Mouse (Mus musculus) activated CD4-positive, CD25-positive, alpha-beta regulatory T cell (primary cell): ENCODE results near the gene Olfr402. TPM values are rescaled to one million over a fixed set of nuclear protein-coding genes. Genes with fewer than 3 reads are reported as not detected.

Source experiments
- polyA plus RNA-seq, 2 experiments: library from polyadenylated mRNA; unstranded; fragments of 100-300 nt; shearing (Covaris generic); gene quantifications; one replicate each; pipeline ENCODE4 v1.2.1; 2017

The Olfr402 gene
- not detected for polyA plus RNA-seq

DNA sequence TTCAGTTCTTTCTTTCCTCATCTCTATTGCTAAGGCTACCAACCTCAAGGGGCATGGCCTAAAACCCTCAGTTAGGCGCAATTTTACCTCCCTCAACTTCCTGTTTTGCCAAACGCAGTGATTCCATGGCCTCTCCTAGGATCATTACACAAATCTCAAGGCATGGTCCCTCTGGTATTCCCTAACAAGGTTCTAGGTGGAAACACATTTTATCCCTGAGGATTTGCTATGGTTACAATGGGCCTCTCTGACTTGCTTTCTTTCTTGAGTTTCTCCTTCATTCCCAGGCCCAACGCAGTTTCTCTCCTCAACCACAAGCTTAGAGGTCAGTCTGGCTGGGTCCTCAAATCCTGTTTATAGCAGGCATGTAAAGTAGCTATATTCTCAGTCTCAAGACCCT, at the start of gene Olfr402:
Gene Olfr402 (plus strand): TSS at position 301 of the 400 bp plus-strand sequence.

DNA sequence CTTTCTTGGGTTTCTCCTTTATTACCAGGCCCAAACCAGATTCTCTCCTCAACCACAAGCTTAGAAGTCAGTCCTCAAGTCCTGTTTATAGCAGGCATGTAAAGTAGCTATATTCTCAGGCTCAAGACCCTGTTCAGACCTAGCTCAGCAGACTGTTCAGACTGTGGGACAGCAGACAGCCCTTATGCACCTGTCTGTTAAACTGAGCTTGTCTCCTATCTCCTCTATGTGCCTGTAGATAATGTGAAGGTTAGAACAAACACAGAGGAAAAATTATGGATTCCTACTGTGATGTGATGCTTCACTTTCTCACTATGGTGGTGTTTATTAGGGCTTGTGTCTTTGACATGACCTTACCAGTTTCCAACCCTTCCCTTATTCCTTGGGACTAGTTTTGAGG, 39.9 kb upstream of the Olfr402 start, which contains the start of gene Olfr401:
Gene Olfr401 (plus strand): TSS at position 301 of the 400 bp plus-strand sequence.

DNA sequence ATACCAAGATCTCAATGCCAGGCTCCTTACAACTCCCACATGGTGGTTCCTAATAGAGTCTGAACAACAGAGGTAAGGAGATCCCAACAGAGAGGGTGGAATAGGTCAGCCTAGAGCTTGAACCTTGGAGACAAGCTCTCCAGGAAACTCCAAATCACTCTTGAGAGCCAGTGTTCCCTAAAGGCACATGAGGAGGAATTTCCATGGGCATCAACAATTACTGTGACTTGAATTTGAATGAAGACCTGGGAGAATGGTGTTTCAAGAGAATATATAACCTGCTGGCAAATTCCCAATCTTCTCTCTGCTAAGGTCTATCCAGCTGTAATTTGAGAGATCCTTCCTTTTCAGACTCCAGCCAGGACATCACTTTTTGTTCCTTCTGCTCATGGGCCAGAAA, 32.6 kb downstream of the Olfr402 start, which contains the start of gene Olfr403:
Gene Olfr403 (plus strand): TSS at position 301 of the 400 bp plus-strand sequence.

Other genes with a start within 250 kb of the Olfr402 start
- not detected for gene Olfr395, start 244.2 kb upstream of the Olfr402 start, polyA plus RNA-seq
- under 1 TPM in 1 of 2 experiments, not detected in 1; 0.20 TPM for gene Olfr23, start 216.9 kb upstream of the Olfr402 start, polyA plus RNA-seq
- gene Olfr397, start 192.7 kb upstream of the Olfr402 start, polyA plus RNA-seq: under 1 TPM in 1 of 2 experiments, not detected in 1; 0.27 TPM
- gene Olfr398, start 163.1 kb upstream of the Olfr402 start, polyA plus RNA-seq: under 1 TPM in 1 of 2 experiments, not detected in 1; 0.04 TPM
- under 1 TPM in 1 of 2 experiments, not detected in 1; 0.44 TPM for gene Olfr139, start 97.0 kb upstream of the Olfr402 start, polyA plus RNA-seq
- gene Olfr399, start 96.9 kb upstream of the Olfr402 start, polyA plus RNA-seq: not detected
- gene Zfp616, start 83.6 kb upstream of the Olfr402 start, polyA plus RNA-seq: under 1 TPM in 1 of 2 experiments, not detected in 1; 0.08 TPM
- gene Olfr401, start 39.8 kb upstream of the Olfr402 start, polyA plus RNA-seq: not detected
- gene Olfr403, start 32.7 kb downstream of the Olfr402 start, polyA plus RNA-seq: under 1 TPM in 1 of 2 experiments, not detected in 1; 0.10 TPM
- gene Olfr43, start 57.9 kb downstream of the Olfr402 start, polyA plus RNA-seq: under 1 TPM; 0.13 to 0.49 TPM
- not detected for gene Olfr406, start 106.3 kb downstream of the Olfr402 start, polyA plus RNA-seq
- gene Olfr59, start 130.2 kb downstream of the Olfr402 start, polyA plus RNA-seq: not detected
- gene Olfr410, start 184.5 kb downstream of the Olfr402 start, polyA plus RNA-seq: not detected
- gene Olfr411, start 199.1 kb downstream of the Olfr402 start, polyA plus RNA-seq: under 1 TPM in 1 of 2 experiments, not detected in 1; 0.44 TPM
- gene Olfr412, start 208.5 kb downstream of the Olfr402 start, polyA plus RNA-seq: not detected